Mouse (Mus musculus): ENCODE data around the gene Cpne2.

Cpne2 gene

DNA sequence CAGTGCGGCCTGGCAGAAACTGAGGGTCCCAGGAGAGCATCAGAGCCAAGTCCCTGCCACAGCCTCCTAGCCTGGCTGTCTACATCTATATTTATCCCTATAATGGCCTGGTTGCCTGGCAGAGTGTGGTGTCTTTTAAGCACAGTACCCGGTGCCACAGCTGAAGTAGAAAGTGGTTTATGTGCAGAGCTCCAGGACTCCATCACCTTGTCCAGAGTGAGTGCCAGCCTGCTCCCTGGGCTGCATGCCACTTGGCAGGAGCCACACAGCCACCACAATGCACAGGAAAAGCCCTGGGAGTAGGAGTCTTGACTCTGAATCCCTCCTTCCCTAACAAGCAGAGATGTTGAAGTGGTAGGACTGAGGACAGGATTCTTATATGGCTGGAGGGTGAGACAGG is 4.7 kb downstream of the Cpne2 start:
- DNase-seq, result no peak

DNA sequence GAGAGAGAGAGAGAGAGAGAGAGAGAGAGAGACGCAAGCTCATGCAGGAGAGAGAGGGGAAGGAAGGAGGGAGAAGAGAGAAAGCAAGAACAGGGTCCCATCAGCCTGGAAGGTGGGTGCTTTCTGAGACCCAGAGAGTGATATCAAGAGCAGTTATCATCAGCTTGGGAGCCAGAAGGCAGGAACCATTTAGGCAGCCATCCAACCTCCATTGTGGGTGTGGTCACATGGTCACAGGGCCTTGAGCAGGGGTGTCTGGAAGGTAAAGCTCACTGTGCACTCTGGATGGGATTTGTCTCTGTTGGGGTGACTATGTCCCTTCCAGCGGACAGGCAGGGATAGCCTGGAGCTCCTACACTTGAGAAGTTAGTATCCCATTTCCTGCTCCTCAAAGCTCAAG is 7.2 kb downstream of the Cpne2 start:
- no peak for DNase-seq

DNA sequence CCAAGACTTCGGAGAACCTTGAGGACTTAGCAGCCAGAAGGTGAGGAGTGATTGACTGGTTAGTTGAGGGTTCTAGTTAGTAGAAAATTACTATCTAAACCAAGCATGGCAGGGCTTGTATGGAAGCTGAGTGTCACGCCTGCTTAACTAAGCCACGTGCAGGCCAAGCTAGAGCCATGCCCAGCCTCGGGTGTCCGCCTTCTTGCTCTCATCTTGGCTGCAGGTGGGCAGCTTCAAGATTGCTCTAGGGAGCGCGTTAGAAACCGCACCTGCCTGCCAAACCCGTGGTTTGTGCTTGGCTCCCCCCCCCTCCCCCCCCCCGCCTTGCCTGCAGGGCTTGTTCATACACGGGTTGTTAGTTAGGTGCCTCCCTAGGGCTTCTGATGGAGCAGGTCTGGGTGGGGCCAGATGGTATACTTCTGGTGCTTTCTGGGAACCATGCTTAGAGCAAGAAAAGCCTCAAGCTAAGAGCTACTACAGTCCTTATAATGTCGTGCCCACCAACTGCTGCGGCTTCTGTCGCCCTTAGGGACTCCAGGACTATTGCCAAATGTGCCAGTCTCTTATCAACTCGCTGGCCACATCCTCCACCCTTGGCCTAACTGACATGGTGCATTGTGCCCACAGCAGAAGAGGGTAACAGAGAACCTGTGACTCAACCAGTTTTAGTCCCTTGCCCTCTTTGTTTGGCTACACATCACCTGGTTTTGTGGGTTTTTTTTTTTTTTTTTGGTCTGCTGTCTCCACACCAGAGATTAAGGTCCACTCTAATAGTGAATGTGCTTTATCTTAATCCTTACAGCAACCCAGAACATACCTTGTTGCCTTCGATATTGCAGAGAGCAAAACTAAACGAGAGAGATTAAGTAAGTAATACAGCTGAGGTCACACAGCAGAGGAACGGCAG is 8.4 kb downstream of the Cpne2 start:
- DNase-seq, result no peak

DNA sequence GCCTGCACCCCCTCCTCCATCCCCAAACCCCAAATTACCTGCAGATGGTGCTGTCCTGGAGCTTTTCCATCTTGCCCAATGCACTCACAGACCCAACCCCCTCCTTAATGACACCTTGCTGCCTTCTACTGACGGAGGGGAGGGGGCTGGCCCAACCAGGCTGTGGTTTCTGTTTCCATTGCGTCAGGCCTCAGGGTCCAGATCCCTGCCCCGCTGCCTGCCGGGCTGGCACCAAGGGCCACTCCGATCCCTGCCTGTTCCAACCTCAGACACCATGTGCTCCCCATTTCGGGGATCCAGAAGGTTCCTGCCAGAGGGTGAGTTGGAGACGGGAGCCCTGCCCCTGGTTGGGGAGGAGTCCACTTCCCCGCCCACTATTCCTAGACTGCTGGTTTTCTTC is 11.2 kb downstream of the Cpne2 start:
- DNase-seq, result no peak

DNA sequence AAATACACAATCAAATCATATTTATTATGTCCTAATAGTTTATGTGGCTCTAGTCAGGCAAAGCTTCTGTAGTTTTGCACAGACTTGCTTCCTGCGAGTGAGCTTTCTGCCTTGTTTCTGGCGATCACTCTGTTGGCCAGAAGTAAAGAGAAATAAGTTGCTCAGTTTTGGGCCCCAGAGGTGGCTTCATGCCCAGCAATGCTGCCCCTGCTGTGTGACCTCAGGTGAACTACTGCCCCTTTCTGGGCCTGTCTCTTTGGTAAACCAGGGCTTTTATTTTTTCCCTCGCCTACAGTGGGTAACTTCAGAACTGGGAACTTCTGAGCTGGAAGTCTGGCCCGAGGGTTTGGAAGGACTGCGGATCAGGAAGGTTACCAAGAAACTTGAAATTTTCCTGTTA is 16.3 kb downstream of the Cpne2 start:
- no peak for DNase-seq

DNA sequence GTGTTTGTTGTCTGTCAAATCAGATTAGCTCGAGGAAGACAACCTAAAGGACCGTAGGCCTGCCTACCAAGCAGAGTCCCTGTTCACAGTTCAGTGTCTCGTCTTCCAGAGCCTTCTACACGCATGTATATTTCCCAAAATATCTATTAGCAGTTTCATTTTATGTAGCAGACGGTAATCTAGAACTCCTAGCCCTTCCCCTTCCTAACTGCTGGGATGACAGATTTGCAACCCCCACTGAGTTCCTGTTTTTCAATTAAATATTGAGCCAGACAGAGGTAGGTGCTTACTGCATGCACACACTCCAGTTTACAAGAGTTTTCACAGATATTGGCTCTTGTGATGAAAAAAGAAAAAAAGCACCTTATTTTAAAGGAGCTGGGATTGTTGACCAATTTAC is 16.7 kb downstream of the Cpne2 start:
- no peak for DNase-seq

DNA sequence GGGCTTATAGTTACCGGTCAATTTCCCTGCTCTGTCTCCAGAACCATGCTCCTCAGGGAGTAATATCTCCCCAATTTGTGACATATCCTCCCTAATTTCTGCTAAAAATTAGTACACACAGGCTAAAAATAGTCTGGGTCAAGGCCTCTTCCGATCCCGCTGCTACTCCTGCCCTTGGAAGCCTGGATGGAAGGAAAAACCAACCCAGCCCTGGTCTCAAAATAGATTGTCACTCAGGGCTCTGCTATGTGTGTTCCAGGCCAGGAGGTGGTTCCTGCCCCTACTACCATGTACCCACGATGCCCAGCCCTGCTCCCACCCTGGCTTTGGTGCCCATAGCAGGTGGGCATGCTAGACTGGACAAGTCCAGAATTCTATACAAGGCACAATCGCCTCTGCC is 17.2 kb downstream of the Cpne2 start:
- no peak for DNase-seq

DNA sequence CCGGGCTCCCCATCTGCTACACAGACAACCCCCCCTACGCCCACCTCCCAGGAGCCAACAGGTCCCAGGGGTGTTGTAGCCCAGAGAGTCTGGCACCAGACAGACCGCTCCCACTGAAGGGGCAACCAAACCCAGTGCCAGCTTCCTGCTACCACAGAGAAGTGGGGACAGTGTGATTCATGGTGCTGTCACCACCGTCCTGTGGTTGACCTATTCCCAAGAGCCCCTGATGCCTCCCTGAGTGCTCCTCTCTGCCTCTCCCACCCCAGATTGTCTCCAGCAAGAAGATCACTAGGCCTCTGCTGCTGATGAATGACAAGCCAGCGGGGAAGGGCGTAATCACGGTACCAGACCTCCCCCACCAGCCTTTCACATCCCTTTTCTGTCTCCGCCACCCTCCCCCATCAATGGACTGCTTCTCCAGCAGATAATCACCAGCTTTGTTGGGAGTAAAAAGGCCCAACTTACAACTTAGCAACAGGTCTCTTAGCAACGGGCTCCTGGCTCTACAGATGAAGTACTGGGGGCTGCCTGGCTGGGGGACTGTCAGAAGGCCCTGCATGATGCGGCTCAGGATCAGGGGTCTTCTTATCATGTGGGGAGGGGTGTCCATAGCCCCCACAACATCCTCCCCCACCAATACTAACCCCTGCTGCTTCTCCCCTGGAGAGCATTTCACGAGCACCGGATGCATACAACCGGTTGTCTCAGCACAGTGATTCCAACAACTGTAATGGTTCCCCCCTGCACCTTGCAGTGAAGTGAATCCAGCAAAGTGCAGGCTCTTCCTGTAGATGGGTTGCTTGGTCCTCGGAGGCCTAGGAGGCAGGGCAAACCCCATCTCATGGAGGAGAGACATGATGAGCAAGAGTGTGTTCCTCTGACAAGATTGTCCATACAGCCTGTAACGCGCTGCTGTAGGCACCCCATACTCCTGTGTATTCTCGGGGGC is 19.0 kb downstream of the Cpne2 start:
- DNase-seq, result peak in 1 of 2 experiments; percentile 19

DNA sequence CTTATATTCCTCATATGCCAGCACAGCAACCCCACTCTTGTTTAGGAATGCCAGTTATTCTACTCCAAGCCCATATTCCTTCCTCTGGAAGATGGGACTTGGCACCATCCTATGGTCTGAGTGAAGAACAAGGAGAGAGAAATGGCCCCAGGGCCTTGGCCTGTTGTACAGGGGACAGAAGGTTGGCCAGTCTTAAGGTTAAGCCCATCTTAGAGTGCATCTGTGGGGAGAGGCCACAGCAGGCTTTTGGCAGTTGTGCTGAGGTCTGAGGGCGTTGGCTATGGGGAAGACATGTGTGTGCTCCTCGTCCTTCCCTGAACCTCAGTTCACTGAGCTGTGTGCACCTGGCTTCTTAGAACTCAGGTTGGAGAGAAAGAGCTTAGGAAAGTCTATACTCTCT is 19.9 kb downstream of the Cpne2 start:
- no peak for DNase-seq

DNA sequence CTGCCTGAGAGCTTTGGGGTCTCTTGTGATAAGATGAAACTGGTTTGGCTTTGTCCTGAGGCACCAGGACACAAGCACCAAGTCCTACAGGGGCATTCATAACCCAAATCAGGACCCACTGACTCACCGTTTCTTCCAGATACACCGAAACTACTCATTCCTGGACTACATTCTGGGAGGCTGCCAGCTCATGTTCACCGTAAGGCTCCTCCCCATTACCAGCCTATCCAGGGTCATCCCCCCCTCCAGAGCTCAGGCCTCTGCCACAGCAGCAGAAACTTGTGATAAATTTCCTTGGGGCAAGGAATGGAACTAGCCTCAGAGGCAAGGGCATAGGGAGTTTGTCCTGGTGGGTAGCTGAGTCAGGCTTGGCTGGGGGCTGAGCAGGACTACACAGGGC is 24.5 kb downstream of the Cpne2 start:
- DNase-seq, result no peak

DNA sequence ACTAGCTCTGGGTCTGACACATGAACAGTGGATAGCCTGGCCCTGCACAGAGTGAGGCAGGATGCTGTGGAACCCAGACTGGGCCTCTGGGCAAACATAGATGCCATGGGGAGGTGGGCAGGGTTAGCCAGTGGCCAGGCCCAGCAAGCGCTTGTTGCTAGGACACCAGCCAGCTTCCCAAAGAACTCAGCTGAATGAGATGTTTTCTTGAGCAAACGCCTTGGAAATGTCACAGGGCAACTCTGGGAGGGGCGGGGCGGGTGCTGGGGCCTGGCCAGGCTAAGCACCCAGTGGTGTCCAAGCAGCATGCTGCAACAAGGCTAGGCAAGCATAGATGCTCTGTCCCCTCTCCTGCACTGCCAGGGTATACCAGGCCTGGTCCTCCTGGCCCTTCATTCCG is 28.5 kb downstream of the Cpne2 start:
- no peak for DNase-seq

DNA sequence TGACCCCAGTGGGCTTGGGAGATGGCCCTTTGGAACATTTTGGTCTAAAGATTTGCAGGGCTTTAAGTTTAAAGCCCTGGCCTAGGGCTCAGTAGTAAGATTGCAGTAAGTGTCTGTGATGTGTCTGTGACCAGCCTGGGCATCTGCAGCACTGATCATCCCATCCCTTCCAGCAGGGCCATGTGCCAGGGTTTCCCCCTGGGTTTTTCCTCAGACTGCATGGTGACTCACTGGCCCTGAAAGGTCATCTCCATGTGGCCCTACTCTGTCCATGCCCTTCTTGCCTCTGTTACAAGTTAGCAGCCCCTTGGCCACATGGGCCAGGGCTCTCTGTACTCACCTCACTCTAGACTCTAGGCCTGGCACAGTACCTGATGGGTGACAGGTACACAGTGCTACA is 31.6 kb downstream of the Cpne2 start:
- DNase-seq, result no peak

DNA sequence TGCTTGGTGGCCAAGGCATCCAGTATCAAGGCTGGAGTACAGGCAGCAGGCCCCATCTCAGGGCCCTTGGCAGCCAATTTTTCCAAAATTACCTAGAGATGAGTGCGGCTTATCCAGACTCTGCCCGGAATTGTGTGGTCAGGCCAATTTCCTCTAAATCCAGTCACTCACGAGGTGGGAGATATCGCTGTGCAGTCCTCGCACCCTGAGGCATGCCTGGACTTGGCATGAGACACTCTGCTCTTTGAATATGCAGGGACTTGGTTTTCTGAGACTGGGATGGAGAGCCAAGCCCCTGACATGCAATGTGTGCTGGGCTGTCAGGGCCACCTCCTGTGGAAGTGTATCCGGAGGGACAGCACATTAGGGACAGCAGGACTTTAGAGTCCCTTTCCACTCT is 33.2 kb downstream of the Cpne2 start:
- DNase-seq, result no peak

DNA sequence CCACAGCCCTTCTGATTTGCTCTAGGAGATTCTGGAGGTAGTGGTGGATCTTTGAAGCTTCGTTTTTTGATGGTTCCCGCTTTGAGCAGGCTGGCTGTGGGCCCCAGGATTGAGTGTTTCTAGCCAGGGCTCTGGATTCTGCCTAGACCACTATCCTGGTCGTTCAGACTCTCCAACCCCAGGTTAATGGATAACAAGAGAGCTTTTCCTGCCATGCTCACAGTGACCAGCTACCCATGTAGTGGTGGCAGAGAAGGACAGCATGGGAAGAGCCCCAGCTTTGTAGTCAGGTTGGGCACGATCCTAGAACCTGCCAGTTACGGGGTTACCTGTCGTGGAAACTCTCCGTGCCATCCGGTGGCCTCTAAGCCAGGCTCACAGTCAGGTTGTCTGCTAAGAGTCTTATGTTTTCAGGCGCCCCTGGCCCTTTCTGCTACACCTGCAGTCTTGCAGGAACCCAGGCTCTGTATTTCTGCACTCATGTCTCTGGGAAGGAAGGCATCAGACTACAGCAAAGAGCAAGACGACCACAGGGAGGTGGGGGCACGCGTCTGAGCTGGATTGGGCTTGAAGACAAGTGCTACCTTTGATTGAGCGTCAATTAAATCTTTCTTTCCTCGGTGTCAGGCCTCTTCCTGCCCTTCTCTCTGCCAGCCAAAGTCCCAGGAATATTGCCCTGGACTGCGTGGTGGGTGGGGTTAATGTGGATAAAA is 33.8 kb downstream of the Cpne2 start:
- peak in 1 of 2 experiments; percentile 29 for DNase-seq

DNA sequence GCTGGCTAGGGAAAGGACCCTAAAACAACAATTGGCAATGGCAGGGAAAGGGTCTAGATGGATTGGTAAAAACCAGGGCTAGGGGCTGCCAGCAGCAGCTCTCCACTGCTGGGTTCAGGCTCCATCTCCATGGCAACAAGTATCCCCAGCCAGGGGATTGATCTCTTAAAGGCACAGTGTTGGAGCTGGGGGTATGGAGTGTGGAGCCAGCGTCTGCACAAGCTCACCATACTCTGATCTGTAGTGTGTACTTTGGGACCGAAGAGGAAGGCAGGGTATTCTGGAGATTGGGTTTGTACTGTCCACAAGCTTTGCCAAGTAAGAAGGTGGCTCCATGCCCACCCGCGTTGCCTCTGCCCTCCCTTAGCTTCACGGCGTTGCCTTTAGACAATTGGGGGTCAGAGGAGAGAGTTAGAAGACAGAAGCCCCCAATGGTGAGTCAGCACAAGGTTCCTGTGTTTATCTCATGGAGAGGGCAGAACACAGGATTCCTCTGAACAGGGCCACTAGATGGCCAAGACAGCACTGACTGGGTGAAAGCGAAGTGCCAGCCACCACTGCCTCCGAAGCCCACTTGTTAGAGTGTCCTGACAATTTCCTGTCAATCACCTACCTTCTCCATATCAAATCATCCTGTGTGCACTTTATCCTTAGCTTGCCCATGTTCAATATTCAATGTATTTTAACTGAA is 34.5 kb downstream of the Cpne2 start:
- DNase-seq, result no peak

DNA sequence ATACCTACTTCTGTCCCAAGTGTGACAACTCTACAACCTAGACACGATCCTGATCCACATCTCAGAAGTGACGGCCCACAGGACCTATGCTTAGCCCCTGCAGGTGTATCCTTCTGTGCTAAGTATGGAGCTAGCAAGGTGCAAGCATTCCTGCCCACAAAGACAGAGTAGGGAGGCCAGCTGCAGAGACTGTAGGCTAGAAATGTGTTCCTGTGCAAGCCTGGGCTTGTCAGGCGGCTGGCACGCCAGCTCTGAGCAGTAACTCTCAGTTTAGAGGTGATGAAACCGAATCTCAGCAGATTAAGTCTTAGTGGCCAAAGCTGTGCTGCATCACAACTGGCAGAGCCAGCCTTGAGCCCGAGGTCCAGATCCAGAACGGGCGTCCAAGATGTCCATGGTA is 35.3 kb downstream of the Cpne2 start:
- DNase-seq, result no peak

DNA sequence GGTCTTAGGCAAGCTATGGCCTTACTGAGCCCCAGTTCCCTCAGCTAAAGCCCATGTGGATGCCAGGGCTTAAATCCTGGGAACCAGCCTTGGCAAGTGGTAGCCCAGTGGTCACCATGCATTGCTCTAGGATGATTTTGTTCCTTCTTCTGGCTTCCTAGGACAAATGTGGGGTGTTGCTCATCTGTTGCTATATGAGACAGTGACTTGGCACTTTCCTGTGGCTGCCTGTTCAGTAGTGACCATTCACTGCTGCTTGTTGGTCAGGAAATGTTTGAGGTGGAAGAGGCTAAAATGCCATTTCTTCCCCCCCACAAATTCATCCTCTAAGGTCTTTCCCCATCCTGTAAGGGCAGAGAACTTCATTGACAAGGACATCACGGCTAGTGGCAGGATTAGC is 36.6 kb downstream of the Cpne2 start:
- DNase-seq, result no peak

DNA sequence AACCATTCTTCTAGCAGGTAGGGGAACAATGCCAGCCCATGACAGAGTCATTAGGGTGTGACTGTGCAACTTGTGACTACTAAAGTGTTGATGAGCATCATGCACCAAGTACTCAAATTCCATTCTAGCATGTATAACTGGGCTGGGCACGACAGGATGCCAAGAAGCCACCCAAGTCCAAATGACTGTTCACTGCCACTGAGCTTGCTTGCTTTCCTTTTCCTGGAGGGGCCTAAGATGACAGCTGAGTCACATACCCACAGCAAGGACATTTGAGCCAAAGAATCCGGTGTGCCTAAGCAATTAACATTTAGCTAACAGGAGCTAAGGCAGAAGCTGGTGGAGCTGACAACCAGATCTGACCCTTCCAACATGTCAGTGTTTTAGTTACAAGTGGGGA is 39.1 kb downstream of the Cpne2 start:
- no peak for DNase-seq

DNA sequence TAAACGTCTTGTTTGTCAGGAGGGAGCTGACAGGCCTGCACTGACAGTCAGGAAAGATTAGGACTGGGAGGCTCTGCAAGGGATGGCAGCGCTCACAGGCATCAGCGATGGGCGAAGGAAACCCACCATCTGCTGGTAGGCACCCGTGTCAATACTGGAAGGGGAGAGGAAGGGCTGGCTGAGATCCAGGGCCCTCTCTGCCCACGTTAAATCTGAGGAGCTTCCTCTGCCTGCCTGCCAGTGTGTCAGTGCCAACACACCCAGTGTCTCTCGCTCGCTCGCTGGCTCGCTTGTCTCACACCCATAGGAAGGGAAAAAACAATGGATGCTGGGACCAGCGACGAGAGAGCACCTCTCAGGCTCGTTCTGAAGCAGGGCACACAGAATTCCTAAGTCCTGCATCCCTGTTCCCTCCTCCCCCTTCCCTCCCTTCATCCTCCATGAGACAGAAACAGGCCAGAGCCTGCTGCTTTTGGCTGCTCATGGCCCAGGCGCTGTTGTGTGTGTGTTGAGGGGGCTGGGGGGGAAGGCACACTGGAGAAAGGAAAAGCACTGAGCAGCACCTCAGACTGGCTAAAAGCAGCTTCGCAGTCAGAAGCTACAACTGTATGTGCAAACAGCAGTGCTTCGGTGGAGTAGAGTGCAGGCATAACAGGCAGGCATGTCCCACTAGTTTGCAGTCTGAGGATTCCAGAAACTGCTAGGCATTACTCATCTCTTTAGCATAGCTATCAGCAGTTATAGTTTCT is 41.5 kb downstream of the Cpne2 start:
- DNase-seq, result no peak

DNA sequence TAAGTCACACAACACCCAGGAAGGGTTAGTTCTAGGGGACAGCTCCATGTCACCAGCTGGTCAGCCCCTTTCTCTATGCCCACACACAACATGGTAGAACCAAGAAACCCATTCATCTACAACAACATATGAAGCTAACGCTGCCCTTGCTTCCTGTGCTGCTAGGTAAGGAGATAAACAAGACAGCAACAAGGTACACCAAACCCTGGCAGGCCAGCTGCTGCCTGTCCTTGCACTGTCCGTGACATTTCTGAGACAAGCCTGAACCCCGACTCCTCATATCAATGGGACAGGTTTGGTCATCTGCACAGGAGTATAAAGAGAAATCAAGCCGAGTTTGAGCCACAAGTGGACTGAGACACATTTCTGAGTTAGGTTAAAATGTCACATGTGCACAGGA is 42.4 kb downstream of the Cpne2 start:
- no peak for DNase-seq

DNA sequence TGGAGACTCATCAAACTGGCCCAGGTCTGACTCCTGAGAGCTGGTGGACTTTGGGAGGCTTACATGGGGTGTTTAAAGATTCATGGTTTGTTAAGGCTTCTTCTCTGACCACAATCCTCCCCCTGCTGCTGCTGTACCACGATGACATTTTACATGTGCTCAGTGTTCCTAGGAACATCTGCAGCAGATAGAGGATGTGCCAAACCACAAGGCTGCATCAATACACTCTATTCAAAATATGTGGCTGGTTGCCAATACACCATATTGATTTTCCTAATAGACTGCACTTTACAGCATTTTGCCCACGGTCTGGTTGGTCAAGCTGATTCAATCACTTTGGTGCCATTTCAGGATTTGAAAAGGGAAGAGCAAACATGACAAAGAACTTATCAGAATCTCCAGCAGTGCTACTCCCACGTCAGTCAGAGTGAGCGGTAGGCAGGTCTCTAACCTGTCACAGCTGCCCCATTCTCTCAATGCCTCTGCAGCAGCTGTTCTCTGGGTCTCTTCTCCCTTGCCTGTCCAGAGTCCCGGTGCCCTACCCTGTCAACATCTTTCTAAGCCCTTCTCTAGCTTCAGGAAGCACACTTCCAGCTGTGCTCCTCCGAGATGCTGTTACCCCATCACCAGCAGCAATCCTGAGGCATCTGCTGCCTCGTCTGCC is 49.2 kb downstream of the Cpne2 start:
- no peak for DNase-seq

Data from kidney, postnatal 4 days (tissue).